Mouse (Mus musculus): ENCODE data around the gene 2210016L21Rik. TPM values are rescaled to one million over a fixed set of nuclear protein-coding genes. Genes with fewer than 3 reads are reported as not detected.

The 2210016L21Rik gene
- 207 and 285 TPM in 2 replicates for polyA plus RNA-seq (2021; fragmentation: Nextera tagmentation)
- long read RNA-seq, experiment 1, transcript 2210016L21Rik-201 (6 exons, 2,607 nt), result major isoform, 421 of 462 reads
- long read RNA-seq, experiment 1, partial matches to known transcripts, result 5 of 462 reads
- long read RNA-seq, experiment 1, other reads (novel, unspliced or antisense), result 34 of 462 reads
- long read RNA-seq, experiment 2, transcript 2210016L21Rik-201 (6 exons, 2,607 nt), result major isoform, 205 of 271 reads
- long read RNA-seq, experiment 2, partial matches to known transcripts, result 51 of 271 reads
- long read RNA-seq, experiment 2, other reads (novel, unspliced or antisense), result 13 of 271 reads

GRCm38 (mm10) chr5:114942074-114942765, at the start of gene 2210016L21Rik:
Gene 2210016L21Rik (plus strand): TSS chr5:114942158.

DNA sequence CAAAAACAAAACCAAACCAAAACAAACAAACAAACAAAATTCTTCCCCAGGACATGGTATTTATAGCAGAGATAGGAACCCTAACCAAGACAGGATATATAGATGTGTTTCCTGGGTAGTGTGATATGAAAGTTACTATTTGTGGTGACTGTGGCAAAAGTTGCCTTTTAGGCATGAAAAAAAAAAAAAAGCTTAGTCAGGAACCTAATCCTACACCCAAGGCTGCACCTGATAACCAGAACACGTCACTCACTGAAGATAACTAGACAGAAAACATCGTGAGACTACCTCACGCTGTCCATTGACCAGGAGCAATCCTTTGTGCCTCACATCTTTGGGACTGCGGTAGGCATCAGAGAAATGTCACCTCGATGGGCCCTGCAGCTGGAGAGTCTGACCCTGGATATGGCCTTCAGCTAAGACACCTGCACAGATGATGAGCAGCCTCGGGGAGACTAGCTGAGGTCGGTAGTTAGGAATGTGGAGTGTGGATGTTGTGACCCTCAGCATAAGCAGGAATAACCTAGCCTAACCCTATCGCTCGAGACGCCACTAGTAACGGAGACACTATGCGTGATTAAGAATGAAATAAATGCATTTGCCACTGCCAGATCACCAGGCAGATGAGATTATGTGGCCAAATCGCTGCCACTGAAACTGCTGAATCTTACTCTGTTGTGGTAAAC, 45.1 kb upstream of the 2210016L21Rik start, which contains the start of gene Oasl2:
Gene Oasl2 (plus strand): TSS at position 249 of the 686 bp plus-strand sequence.

DNA sequence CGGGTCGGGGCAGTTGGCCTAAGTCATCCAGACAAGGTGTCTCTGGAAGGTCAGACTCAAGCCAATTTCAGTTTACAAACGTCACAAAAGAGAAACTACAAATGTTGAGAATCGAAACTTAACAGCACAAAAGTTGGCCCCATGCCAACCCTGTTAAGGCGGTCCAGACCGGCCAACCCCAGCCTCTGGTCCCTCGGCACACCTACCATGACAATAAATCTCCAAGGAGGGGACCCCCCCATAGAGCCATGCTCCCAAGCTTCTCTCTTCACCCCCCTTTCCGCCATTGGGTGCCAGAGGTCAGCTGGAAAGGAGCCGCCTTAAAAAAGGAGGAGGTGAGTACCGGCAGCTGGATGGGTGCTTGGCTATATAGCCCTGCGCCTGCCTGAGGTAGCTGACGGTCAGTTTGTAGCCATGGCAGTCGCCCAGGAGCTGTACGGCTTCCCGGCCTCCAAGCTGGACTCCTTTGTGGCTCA, 18.9 kb upstream of the 2210016L21Rik start, which contains the start of gene Oasl1:
Gene Oasl1 (plus strand): TSS at position 243 of the 476 bp plus-strand sequence.

DNA sequence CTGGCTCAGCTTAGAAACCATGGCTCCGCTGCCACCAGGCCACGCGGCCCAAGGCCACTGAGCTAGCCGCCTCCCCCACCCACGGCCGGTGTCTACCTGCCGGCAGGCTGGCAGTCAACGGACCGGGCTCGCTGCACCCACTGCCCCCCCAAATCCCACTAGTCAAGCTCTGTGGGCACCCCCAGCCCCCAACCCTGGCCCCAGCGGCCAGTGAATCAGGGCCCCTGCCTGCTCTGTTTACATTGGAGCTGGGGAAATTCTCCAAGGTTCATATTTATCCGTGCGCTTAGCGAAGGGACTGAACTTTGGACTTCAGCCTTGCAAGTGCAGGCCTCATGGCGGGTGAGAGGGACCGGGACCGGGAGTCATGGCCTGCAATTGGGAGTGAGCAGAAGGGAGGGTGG, 28.9 kb downstream of the 2210016L21Rik start, which contains the start of gene Hnf1a:
Gene Hnf1a (minus strand): TSS at position 271 of the 404 bp plus-strand sequence.

Other genes with a start within 250 kb of the 2210016L21Rik start
- 3.8 and 4.2 TPM in 2 replicates for gene Tchp, start 234.4 kb upstream of the 2210016L21Rik start, polyA plus RNA-seq (2021; fragmentation: Nextera tagmentation)
- 4.5 and 7.9 TPM in 2 replicates for gene Ankrd13a, start 167.5 kb upstream of the 2210016L21Rik start, polyA plus RNA-seq (2021; fragmentation: Nextera tagmentation)
- gene Git2, start 166.6 kb upstream of the 2210016L21Rik start, polyA plus RNA-seq (2021; fragmentation: Nextera tagmentation), result 15.5 and 20.1 TPM in 2 replicates
- 253 and 313 TPM in 2 replicates for gene 1500011B03Rik, start 118.7 kb upstream of the 2210016L21Rik start, polyA plus RNA-seq (2021; fragmentation: Nextera tagmentation)
- not detected in 2 replicates for gene 4930519G04Rik, start 88.5 kb upstream of the 2210016L21Rik start, polyA plus RNA-seq (2021; fragmentation: Nextera tagmentation)
- gene Gm9936, start 83.5 kb upstream of the 2210016L21Rik start, polyA plus RNA-seq (2021; fragmentation: Nextera tagmentation), result 0.12 and 0.18 TPM in 2 replicates
- gene Oasl2, start 45.2 kb upstream of the 2210016L21Rik start, polyA plus RNA-seq (2021; fragmentation: Nextera tagmentation), result 4.5 and 5.4 TPM in 2 replicates
- 0.15 and 0.44 TPM in 2 replicates for gene Oasl1, start 18.9 kb upstream of the 2210016L21Rik start, polyA plus RNA-seq (2021; fragmentation: Nextera tagmentation)
- not detected in 2 replicates for gene Hnf1a, start 28.9 kb downstream of the 2210016L21Rik start, polyA plus RNA-seq (2021; fragmentation: Nextera tagmentation)
- 9.0 and 24.2 TPM in 2 replicates for gene Sppl3, start 69.0 kb downstream of the 2210016L21Rik start, polyA plus RNA-seq (2021; fragmentation: Nextera tagmentation)
- gene Gm10401, start 156.1 kb downstream of the 2210016L21Rik start, polyA plus RNA-seq (2021; fragmentation: Nextera tagmentation), result 8.4 and 17.3 TPM in 2 replicates
- gene Acads, start 177.2 kb downstream of the 2210016L21Rik start, polyA plus RNA-seq (2021; fragmentation: Nextera tagmentation), result 3.7 and 6.1 TPM in 2 replicates
- gene Unc119b, start 192.8 kb downstream of the 2210016L21Rik start, polyA plus RNA-seq (2021; fragmentation: Nextera tagmentation), result 12.8 and 14.9 TPM in 2 replicates
- gene Mlec, start 216.0 kb downstream of the 2210016L21Rik start, polyA plus RNA-seq (2021; fragmentation: Nextera tagmentation), result 16.4 and 23.1 TPM in 2 replicates

All from left cerebral cortex, adult 6 months (tissue).